Mouse (Mus musculus) forebrain, postnatal 0 days (tissue): ENCODE measurements around the gene Slc7a10. TPM values are rescaled to one million over a fixed set of nuclear protein-coding genes. Genes with fewer than 3 reads are reported as not detected.

Source experiments
- ATAC-seq: fragments of 200-750 bp; cut with Nextera tagmentation; 2 replicates; pipeline ENCODE4 v1.8.0; 2017; ENCODE audit warnings: mild to moderate bottlenecking, moderate library complexity
- DNase-seq: peaks from one replicate; pipeline ENCODE4 v3.0.0-alpha.2; 2015
- H3K27ac ChIP-seq: fragments of 300-500 bp; sonication (generic); 2 replicates; pipeline ENCODE4 v1.5.1; 2014; ENCODE audit warnings: low read depth, mild to moderate bottlenecking, antibody characterized with exemption, low read length, moderate library complexity, mixed read lengths
- H3K27me3 ChIP-seq: fragments of 300-500 bp; sonication (generic); 2 replicates; pipeline ENCODE4 v1.6.1; 2014; ENCODE audit warnings: mild to moderate bottlenecking, low read length, mixed read lengths; ENCODE audit not compliant: insufficient read depth
- H3K36me3 ChIP-seq: fragments of 300-500 bp; sonication (generic); 2 replicates; pipeline ENCODE4 v1.6.1; 2014; ENCODE audit warnings: mild to moderate bottlenecking, moderate library complexity; ENCODE audit not compliant: insufficient read depth
- H3K4me1 ChIP-seq: fragments of 300-500 bp; sonication (generic); 2 replicates; pipeline ENCODE4 v1.6.1; 2014; ENCODE audit warnings: antibody characterized with exemption; ENCODE audit not compliant: insufficient read depth
- H3K4me2 ChIP-seq: fragments of 300-500 bp; sonication (generic); 2 replicates; pipeline ENCODE4 v1.6.1; 2014; ENCODE audit warnings: low read depth, mild to moderate bottlenecking, moderate library complexity
- H3K4me3 ChIP-seq: fragments of 300-500 bp; sonication (generic); 2 replicates; pipeline ENCODE4 v1.5.1; 2014; ENCODE audit warnings: low read depth, low read length, mixed read lengths
- H3K9ac ChIP-seq: fragments of 300-500 bp; sonication (generic); 2 replicates; pipeline ENCODE4 v1.6.1; 2014; ENCODE audit warnings: mild to moderate bottlenecking
- H3K9me3 ChIP-seq: fragments of 300-500 bp; sonication (generic); 2 replicates; pipeline ENCODE4 v1.6.1; 2016; ENCODE audit warnings: low read length
- CTCF ChIP-seq: sonication (generic); IDR thresholded peaks from 2 replicates; pipeline ENCODE4 v1.5.1; 2016; ENCODE audit warnings: antibody characterized with exemption, control low read depth, low read depth
- WGBS: fragments of 180-500 bp; shearing (Covaris S2); extraction: QIAGEN DNeasy Blood & Tissue Kit; methylation state at CpG from one replicate; pipeline ENCODE4 v1.1.7; 2014; 5-methylcytosine and 5-hydroxymethylcytosine counted together
- polyA plus RNA-seq: library from polyadenylated mRNA; unstranded; fragments of >200 nt; fragmentation: Nextera tagmentation; extraction: Ambion mirVana; gene quantifications from 2 replicates; pipeline ENCODE4 v1.2.1, GENCODE M21; 2015
- total RNA-seq: library from RNA; depleted of rRNA; stranded (reverse); fragments of >200 nt; gene quantifications from 2 replicates; pipeline ENCODE4 v1.2.3, GENCODE M21; 2014

The Slc7a10 gene
- total and polyA plus RNA-seq, 2 experiments from 2014 or later, result 12.7 to 15.2 TPM

DNA sequence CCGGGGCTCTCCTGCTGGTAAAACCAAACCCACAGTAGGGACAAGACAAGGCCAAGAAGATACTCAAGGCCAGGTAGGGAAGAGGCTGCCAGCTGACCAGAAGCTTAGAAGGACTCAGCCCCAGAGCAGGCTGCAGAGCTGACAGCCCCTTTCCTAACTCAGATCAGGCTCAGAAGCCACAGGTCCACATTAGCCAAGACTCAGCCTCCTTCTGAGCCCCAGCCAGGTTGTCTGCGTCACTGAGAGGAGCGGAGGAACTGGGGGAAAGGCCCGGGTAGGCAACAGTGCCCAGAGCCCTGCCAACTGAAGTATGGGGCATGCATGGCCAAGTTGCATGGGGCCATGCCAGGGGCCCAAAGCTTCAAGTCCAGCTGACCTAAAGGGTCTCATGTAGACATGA, 13.7 kb upstream of the Slc7a10 start:
- peaks cover 3% of the 10 kb centered on the region; the same call in 1 of the 2 replicates for H3K27me3 ChIP-seq
- H3K27ac ChIP-seq, result no peak overlapping the region
- no peak overlapping the region for H3K4me3 ChIP-seq
- H3K4me1 ChIP-seq, result no peaks in the 10 kb centered on the region
- no peak for TF ChIP-seq CTCF
- H3K9me3 ChIP-seq, result no peaks in the 10 kb centered on the region
- no peak overlapping the region for H3K9ac ChIP-seq
- ATAC-seq (no peak), DNase-seq (no peak)
- WGBS, result 76% methylated on average over 4 of the region's 4 CpGs
- no peaks in the 10 kb centered on the region for H3K36me3 ChIP-seq
- no peak overlapping the region for H3K4me2 ChIP-seq

DNA sequence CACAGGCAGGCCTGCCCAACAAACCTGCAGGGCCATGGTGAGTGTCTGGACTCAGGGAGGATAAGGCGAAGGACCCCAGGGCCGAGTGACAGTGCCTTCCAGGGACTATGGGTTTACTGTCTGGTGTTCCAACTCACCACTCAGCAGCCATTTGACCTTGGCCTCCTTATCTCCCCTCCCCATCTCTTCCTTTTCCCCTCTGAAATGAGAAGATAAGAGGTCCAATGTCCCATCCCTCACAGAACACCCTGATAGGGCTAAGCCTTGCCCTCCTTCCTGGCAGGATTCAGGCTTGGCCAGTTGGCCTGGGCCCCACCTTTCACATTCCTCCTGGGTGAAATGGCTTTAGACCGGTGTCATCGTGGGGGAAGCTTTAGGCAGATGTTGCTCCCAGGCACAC, 10.7 kb upstream of the Slc7a10 start:
- DNase-seq (no peak), ATAC-seq (no peak)
- no peak overlapping the region for H3K9ac ChIP-seq
- TF ChIP-seq CTCF, result no peak
- peaks cover 3% of the 10 kb centered on the region; the same call in 1 of the 2 replicates for H3K27me3 ChIP-seq
- H3K4me3 ChIP-seq, result no peak overlapping the region
- no peak overlapping the region for H3K4me2 ChIP-seq
- 86% methylated on average over 4 of the region's 4 CpGs for WGBS
- H3K4me1 ChIP-seq, result no peaks in the 10 kb centered on the region
- no peak overlapping the region for H3K27ac ChIP-seq
- no peaks in the 10 kb centered on the region for H3K9me3 ChIP-seq
- H3K36me3 ChIP-seq, result no peaks in the 10 kb centered on the region

DNA sequence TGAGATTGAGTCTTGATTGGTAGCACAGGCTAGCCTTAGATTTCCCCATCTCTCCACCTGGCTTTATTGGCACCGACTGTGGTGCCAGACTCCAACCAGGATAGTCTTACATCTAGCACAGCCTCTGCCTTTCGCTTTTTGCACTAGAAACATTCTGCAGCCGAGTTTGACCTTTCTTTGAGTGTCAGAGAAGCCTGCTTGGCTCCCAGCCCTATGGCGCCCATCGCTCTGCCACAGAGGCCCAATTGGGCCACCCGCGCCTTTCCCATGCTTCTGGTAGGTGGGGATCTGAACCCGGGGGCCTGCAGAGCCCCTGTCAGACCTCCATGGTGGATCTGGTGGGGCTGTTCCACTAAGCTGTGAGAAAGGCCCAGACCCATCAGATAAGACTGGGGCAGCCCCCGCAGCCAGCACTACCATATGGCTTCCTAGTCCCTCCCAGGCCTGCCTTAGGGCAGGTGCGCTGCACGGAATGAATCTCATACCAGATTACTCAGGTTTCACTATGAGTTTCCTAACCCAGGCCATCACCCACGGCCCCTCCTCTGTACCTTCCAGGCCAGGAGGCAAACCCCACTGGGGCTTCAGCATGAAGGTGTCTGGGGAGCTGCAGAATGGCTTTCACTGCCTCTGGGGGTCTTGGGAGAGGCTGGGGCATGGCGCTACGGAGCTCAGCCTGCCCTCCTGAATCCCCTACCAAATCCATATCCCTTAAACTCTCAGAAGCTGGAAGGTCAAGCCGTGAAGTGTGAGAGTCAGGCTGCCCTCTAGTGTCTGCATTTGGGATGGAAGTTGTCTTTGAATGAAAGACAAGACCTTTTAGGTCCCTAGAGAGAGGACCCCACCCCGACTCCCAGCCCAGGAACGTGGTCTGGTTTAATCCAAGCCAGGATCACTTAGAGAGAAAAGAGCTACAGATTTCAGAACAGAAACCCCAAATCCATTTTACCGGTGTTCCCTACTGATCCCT, 9.5 kb upstream of the Slc7a10 start:
- Histone ChIP-seq H3K9me3 (no peaks in the 10 kb centered on the region), H3K4me1 (no peaks in the 10 kb centered on the region), H3K4me2 (no peak overlapping the region), H3K27ac (no peak overlapping the region), H3K4me3 (no peak overlapping the region), H3K36me3 (no peaks in the 10 kb centered on the region), H3K27me3 (no peaks in the 10 kb centered on the region), H3K9ac (no peak overlapping the region)
- DNase-seq (peak; percentile 32), ATAC-seq (no peak)
- peak; percentile 63 for TF ChIP-seq CTCF
- 51% methylated on average over 18 of the region's 18 CpGs for WGBS

DNA sequence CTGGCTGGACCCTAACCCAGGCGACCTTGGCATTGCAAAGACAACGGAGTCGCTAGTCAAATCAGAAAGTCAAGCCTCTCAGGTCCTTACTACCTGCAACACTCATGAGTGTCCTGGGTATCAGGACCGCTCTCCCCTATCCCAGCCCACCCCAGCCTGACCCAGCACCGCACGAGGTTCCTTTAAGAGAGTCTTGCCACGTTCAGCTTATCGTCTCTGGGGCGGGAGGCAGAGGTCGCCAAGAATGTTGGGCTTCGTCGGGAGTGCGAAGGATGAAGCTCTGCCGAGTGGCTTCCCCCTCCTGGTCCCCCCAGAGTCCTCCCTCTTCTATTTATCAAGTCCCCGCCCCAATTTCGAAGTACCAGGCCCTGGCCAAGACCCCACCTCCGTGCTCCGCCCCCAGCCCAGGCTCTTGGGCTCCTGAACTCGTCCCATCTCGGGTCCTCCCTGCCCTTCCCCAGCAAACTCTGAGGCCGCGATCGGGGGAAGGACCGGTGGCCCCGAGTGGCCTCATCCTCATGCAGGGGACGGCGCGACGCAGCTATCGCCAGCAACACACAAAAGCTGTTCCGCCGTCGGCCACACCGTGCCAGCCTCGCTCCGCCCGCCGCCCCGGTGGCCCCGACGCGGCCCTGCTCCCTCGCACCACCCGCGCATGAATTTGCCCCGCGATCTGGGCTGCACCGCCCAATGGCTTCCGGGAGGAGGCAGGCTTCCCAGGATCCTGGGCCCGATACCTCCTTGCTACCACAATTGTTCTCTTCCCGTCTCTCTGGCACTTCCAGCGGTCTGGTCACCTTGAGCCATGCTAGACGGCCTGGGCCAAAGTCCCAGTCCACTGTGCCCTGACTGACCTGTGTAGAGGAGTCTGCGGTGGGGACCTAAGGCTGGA, 1.1 kb upstream of the Slc7a10 start:
- H3K9ac ChIP-seq, result 0 out of 2 replicates have a peak overlapping the region, but pooled peaks have one; percentile 14
- peak overlapping the region; percentile 26 for H3K4me3 ChIP-seq
- 0 out of 2 replicates have a peak, but pooled peaks cover 6% of the 10 kb centered on the region for H3K9me3 ChIP-seq
- peaks cover 40% of the 10 kb centered on the region for H3K27me3 ChIP-seq
- DNase-seq (peak; percentile 24), ATAC-seq (peak; percentile 75)
- H3K4me1 ChIP-seq, result peaks cover 3% of the 10 kb centered on the region; the same call in 1 of the 2 replicates
- peak overlapping the region; percentile 46 for H3K4me2 ChIP-seq
- no peaks in the 10 kb centered on the region for H3K36me3 ChIP-seq
- H3K27ac ChIP-seq, result no peak overlapping the region
- TF ChIP-seq CTCF, result peak; percentile 59
- WGBS, result 2% methylated on average over 54 of the region's 54 CpGs

DNA sequence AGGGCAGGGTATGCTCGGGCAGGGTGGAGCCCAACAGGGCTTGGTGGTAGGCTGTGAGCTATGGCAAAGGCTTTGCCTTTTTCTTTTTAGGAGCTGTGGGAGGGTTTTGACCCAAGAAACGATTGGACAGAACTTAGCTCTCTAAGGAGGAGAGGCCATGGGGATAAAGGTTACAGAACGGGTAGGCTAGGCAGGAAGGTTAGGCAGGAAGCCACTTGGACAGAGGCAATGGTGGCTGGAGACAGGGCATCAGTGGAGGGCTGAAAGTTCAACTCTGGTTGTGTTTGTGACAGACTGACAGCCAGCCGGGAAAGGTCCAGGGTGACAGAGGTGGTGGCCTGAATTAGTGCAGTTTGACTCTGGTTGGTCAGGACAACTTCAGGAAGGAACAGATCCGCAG, 3.5 kb downstream of the Slc7a10 start:
- no peak for TF ChIP-seq CTCF
- peaks cover 35% of the 10 kb centered on the region for H3K27me3 ChIP-seq
- WGBS, result 71% methylated on average over 5 of the region's 5 CpGs
- ATAC-seq (no peak), DNase-seq (no peak)
- H3K36me3 ChIP-seq, result no peaks in the 10 kb centered on the region
- no peak overlapping the region for H3K27ac ChIP-seq
- peaks cover 3% of the 10 kb centered on the region; the same call in 1 of the 2 replicates for H3K4me1 ChIP-seq
- no peak overlapping the region for H3K4me3 ChIP-seq
- no peaks in the 10 kb centered on the region for H3K9me3 ChIP-seq
- no peak overlapping the region for H3K9ac ChIP-seq
- H3K4me2 ChIP-seq, result no peak overlapping the region

DNA sequence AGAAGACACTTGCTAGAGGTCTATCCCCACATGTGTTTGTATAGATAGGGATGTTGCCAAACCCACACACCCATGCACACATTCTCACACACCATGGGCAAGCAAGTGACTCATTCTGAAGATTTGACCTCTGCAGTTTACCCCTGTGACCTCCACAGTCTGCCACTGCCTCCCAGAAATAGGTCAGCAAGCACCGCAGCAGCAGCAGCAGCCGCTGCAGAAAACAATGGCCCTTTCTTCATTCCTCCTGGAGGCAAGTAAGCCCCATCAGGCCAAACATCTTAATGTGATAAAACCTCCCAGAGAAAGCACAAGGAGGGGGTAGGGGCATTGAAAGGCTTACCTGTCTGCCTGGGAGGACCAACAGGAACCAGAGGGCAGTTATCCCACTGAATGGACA, 5.1 kb downstream of the Slc7a10 start:
- no peak for TF ChIP-seq CTCF
- no peaks in the 10 kb centered on the region for H3K36me3 ChIP-seq
- H3K27ac ChIP-seq, result no peak overlapping the region
- no peaks in the 10 kb centered on the region for H3K9me3 ChIP-seq
- WGBS, result 12% methylated on average over 2 of the region's 2 CpGs
- H3K27me3 ChIP-seq, result peaks cover 20% of the 10 kb centered on the region
- H3K9ac ChIP-seq, result no peak overlapping the region
- no peak overlapping the region for H3K4me3 ChIP-seq
- no peak for ATAC-seq
- H3K4me1 ChIP-seq, result no peaks in the 10 kb centered on the region
- no peak overlapping the region for H3K4me2 ChIP-seq
- DNase-seq, result no peak
